Mouse (Mus musculus): ENCODE measurements around the gene Sall2.
"Not testable (repeated sequence)": the region's sequence is repeated elsewhere in the genome, so short reads cannot be mapped to it uniquely, and the experiment has no call there.

DNA sequence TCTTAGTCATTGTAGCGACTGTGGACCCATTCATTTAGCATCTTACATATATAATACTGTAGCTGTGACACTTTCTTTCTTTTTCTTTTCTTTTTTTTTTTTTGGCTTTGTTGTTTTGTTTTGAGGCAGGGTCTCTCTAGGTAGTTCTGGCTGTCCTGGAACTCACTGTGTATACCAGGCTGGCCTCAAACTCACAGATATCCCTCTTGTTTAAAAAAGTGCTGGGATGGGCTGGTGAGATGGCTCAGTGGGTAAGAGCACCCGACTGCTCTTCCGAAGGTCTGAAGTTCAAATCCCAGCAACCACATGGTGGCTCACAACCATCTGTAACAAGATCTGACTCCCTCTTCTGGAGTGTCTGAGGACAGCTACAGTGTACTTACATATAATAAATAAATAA lies 25.0 kb downstream of the Sall2 start:
- TF ChIP-seq GATA1 (IDR thresholded peaks at IDR 0.05; ENCODE audit: borderline replicate concordance, low read length); CTCF (IDR thresholded peaks at IDR 0.05; ENCODE audit: low read depth, low read length); TAL1 (conservative IDR thresholded peaks at IDR 0.05; ENCODE audit: low read depth, low read length); POLR2AphosphoS5 (IDR thresholded peaks at IDR 0.05; ENCODE audit: insufficient replicate concordance, low read depth, low read length): not testable (repeated sequence)
